Mouse (Mus musculus) ES-Bruce4 (cell line): Measurements from ENCODE around the gene Crygn.

Source experiments
- CTCF ChIP-seq: IDR thresholded peaks from one replicate; pipeline ENCODE4 v1.8.1; 2011; ENCODE audit warnings: low read depth, low read length
- POLR2A ChIP-seq: IDR thresholded peaks from one replicate; pipeline ENCODE4 v1.8.1; 2011; ENCODE audit warnings: low read length; ENCODE audit not compliant: insufficient read depth

GRCm38 (mm10) chr5:24711615-24712014 is 46.2 kb downstream of the Crygn start:
- TF ChIP-seq CTCF (peak; percentile 39), POLR2A (no peak)
